ENCODE assay signal across 29 mouse cellular contexts in the genomic region with DNA sequence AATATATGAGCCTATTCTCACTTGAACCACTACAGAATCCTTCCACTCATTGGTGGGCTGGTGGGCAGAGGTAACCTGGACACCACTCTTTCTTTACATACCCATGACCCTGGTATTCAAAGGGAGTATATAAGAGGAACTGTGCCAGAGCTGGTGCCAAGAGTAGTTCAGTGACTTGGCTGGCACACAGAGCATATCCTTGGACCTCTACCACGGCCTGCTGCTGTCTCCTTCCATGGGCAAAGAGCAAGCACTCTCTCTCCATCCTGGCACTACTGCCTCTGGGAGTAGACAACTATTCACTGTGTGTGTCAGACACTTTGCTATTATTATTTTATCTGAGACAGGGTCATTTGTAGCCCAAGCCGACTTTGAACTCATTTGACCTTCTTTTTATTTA. TPM values are rescaled to one million over a fixed set of nuclear protein-coding genes. Genes with fewer than 3 reads are reported as not detected.
"Had no signal": no experiment of that assay in that cellular context is flagged by ENCODE, and none has a peak within 500 bp of the region (broad histone marks: within the 10 kb centered on the region; RNA-seq: fewer than 3 reads in every experiment).

No protein-coding gene starts in this region.

- H3K36me3 ChIP-seq: heart, embryonic 13.5 days; heart, embryonic 15.5 days; hindbrain, embryonic 13.5 days; hindbrain, embryonic 15.5 days; kidney, embryonic 15.5 days; limb, embryonic 13.5 days; limb, embryonic 15.5 days; liver, embryonic 12.5 days had no signal

- H3K9ac ChIP-seq: heart, embryonic 13.5 days; heart, embryonic 15.5 days; hindbrain, embryonic 13.5 days; hindbrain, embryonic 15.5 days; kidney, embryonic 15.5 days; limb, embryonic 13.5 days; limb, embryonic 15.5 days; liver, embryonic 12.5 days; liver, embryonic 14.5 days had no signal

- H3K27ac ChIP-seq: heart, adult 2 months; heart, embryonic 13.5 days; heart, embryonic 15.5 days; hindbrain, embryonic 13.5 days; hindbrain, embryonic 15.5 days; hindbrain, postnatal 0 days; kidney, embryonic 15.5 days; kidney, postnatal 0 days; limb, embryonic 13.5 days; limb, embryonic 15.5 days; liver, embryonic 12.5 days; liver, embryonic 14.5 days had no signal

- H3K27me3 ChIP-seq: hindbrain, embryonic 13.5 days; hindbrain, embryonic 15.5 days; kidney, embryonic 15.5 days; limb, embryonic 13.5 days; limb, embryonic 15.5 days had no signal

- ATAC-seq: hindbrain, postnatal 0 days; intestine, embryonic 16.5 days; liver, embryonic 12.5 days had no signal

- DNase-seq: gastrocnemius, postnatal 36 days; heart, adult 11 months; heart, adult 2 months; heart, postnatal 14 days; heart, postnatal 36 days; kidney, adult 11 months; kidney, adult 2 months; kidney, adult 9 months; kidney, postnatal 14 days; kidney, postnatal 36 days; layer of hippocampus, adult 9-11 months; layer of hippocampus, postnatal 36 days; left cerebral cortex, postnatal 4 days; lung, adult 18-20 months had no signal

- H3K9me3 ChIP-seq: heart, embryonic 15.5 days; hindbrain, embryonic 13.5 days; hindbrain, embryonic 15.5 days; kidney, embryonic 15.5 days; limb, embryonic 13.5 days; limb, embryonic 15.5 days; liver, embryonic 12.5 days had no signal

- H3K4me2 ChIP-seq: heart, embryonic 11.5 days; heart, embryonic 13.5 days; heart, embryonic 15.5 days; hindbrain, embryonic 13.5 days; hindbrain, embryonic 15.5 days; kidney, embryonic 15.5 days; limb, embryonic 13.5 days; limb, embryonic 15.5 days; liver, embryonic 12.5 days had no signal

- H3K4me1 ChIP-seq: liver, embryonic 12.5 days had no signal

- H3K4me3 ChIP-seq: heart, adult 2 months; heart, embryonic 13.5 days; heart, embryonic 15.5 days; hindbrain, embryonic 13.5 days; hindbrain, embryonic 15.5 days; kidney, embryonic 15.5 days; limb, embryonic 13.5 days; limb, embryonic 15.5 days; liver, embryonic 12.5 days had no signal

RNA-seq across cellular contexts. Expression of a gene that starts 49.8 kb away (rescaled TPM):
- total RNA-seq: gastrocnemius, postnatal 36 days; heart, postnatal 14 days; heart, postnatal 36 days; hematopoietic stem cell, adult 5-6 weeks; liver, adult 2 months had no signal
- polyA plus RNA-seq: liver, adult 2 months had no signal
